ENCODE assay signal across 8 mouse cellular contexts in the genomic region with DNA sequence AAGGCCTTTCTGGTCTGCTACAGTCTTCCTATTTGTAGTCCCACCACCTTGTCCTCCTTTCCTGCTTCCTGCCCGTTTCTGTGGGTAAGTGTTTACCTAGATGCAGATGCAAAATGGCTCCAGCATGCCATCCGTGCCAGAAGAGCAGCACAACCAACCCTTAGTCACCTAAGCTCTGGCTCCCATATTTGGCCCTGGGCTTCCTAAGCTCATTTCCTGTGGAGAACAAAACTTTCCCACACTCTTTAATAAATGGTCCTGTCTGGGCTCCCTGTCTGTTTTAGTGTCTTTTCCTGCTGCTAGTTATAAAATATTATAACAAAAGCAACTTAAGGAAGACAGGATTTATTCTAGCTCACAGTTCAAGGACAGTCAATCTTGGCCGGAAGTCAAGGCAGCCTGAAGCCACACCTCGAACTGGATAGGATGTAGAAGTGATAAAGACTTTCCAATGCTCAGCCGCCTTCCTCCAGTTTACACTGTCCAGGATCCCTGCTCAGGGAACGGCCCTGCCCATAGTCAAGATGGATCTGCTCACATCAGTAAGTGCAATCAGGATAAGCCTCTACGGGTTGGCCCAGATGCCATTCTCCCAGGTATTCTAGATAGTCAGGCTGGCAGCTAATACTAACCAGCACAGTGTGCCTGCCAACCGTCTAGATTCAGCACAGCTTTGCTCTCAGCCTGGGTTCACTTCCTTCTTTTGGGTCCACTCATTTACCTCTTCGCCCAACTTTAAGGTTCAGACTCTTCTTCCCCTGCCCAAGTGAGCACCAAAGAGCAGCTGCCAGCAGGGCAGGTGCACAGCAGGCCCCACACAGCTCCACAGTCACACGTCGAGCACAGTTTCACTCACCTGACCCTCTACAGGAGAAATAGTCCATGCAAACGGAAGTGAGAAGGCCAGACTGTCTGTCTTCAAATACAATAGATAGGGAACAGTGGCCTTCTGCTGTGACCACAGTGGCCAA. TPM values are rescaled to one million over a fixed set of nuclear protein-coding genes. Genes with fewer than 3 reads are reported as not detected.
DNase-seq lines count a peak whose midpoint lies in the region; ATAC-seq lines count a peak whose summit lies in the region.

No protein-coding gene starts in this region.

- no peaks in the 10 kb centered on the region for H3K27me3 ChIP-seq in kidney, embryonic 15.5 days
- H3K27me3 ChIP-seq in liver, embryonic 12.5 days (replicated peaks) = no peaks in the 10 kb centered on the region
- H3K27me3 ChIP-seq in splenic B cell, adult 2 months (ENCODE audit: control insufficient read depth, insufficient read depth, low read length, poor library complexity, severe bottlenecking) = no peaks in the 10 kb centered on the region
- H3K27me3 ChIP-seq in neural tube, embryonic 15.5 days (replicated peaks) = no peaks in the 10 kb centered on the region

- H3K4me2 ChIP-seq in kidney, embryonic 15.5 days = no peak overlapping the region
- H3K4me2 ChIP-seq in liver, embryonic 12.5 days = no peak overlapping the region
- no peak overlapping the region for H3K4me2 ChIP-seq in neural tube, embryonic 15.5 days

- no peak for ATAC-seq in kidney, embryonic 15.5 days (replicated peaks; ENCODE audit: low FRiP score)
- no peak for ATAC-seq in liver, embryonic 12.5 days
- no peak for ATAC-seq in neural tube, embryonic 15.5 days (ENCODE audit: low FRiP score)

- H3K4me1 ChIP-seq in kidney, embryonic 15.5 days = peaks cover 14% of the 10 kb centered on the region
- H3K4me1 ChIP-seq in liver, embryonic 12.5 days = peaks cover 35% of the 10 kb centered on the region
- peaks cover 16% of the 10 kb centered on the region for H3K4me1 ChIP-seq in neural tube, embryonic 15.5 days

- 79% methylated on average over 12 of the region's 12 CpGs for WGBS in kidney, embryonic 15.5 days
- 70% methylated on average over 12 of the region's 12 CpGs for WGBS in liver, embryonic 12.5 days (ENCODE audit: insufficient replicate concordance)
- whole genome bisulfite sequencing in neural tube, embryonic 15.5 days = 90% methylated on average over 12 of the region's 12 CpGs

- H3K27ac ChIP-seq in kidney, embryonic 15.5 days = peak overlapping the region; percentile 1; the same call in 1 of the 2 replicates
- H3K27ac ChIP-seq in liver, embryonic 12.5 days = peak overlapping the region; percentile 5; the same call in 1 of the 2 replicates
- H3K27ac ChIP-seq in neural tube, embryonic 15.5 days (replicated peaks) = no peak overlapping the region

- H3K36me3 ChIP-seq in kidney, embryonic 15.5 days = peaks cover 32% of the 10 kb centered on the region
- peaks cover 35% of the 10 kb centered on the region for H3K36me3 ChIP-seq in liver, embryonic 12.5 days
- no peaks in the 10 kb centered on the region; the same call in 1 of the 2 replicates for H3K36me3 ChIP-seq in splenic B cell, adult 2 months (ENCODE audit: control insufficient read depth, insufficient read depth, low read length, poor library complexity, severe bottlenecking)
- peaks cover 3% of the 10 kb centered on the region; the same call in 1 of the 2 replicates for H3K36me3 ChIP-seq in neural tube, embryonic 15.5 days

- no peak for DNase-seq in kidney, adult 8-10 months
- peak; percentile 41 for DNase-seq in adrenal gland, postnatal 10 days
- DNase-seq in splenic B cell, adult 2 months (ENCODE audit: low read depth, low spot score) = peak; percentile 60
- no peak for DNase-seq in embryo, embryonic 9.5 days (ENCODE audit: extremely low spot score)
- DNase-seq in thymus, postnatal 36 days = no peak

- no peak overlapping the region for H3K4me3 ChIP-seq in kidney, embryonic 15.5 days (replicated peaks)
- H3K4me3 ChIP-seq in liver, embryonic 12.5 days = no peak overlapping the region
- H3K4me3 ChIP-seq in neural tube, embryonic 15.5 days (replicated peaks) = no peak overlapping the region

- H3K9me3 ChIP-seq in kidney, embryonic 15.5 days (replicated peaks) = no peaks in the 10 kb centered on the region
- H3K9me3 ChIP-seq in liver, embryonic 12.5 days (replicated peaks) = no peaks in the 10 kb centered on the region
- no peaks in the 10 kb centered on the region for H3K9me3 ChIP-seq in neural tube, embryonic 15.5 days (replicated peaks)

- no peak overlapping the region for H3K9ac ChIP-seq in kidney, embryonic 15.5 days
- H3K9ac ChIP-seq in liver, embryonic 12.5 days = no peak overlapping the region
- no peak overlapping the region for H3K9ac ChIP-seq in neural tube, embryonic 15.5 days (replicated peaks)

RNA-seq across cellular contexts. Expression of a gene that starts 6.4 kb away (rescaled TPM):
- polyA plus RNA-seq in kidney, embryonic 15.5 days (2015; fragmentation: Nextera tagmentation; extraction: Ambion mirVana) = 9.7 and 11.6 TPM in 2 replicates
- total RNA-seq in adrenal gland, postnatal 10 days (2021) = 10 to 100 TPM in 1 of 2 experiments, 1 to 10 TPM in 1; 7.7 to 12.6 TPM
- polyA plus RNA-seq in liver, embryonic 12.5 days (2016; fragmentation: Nextera tagmentation; extraction: Ambion mirVana) = 6.4 TPM in 2 replicates
- polyA plus RNA-seq in neural tube, embryonic 15.5 days (2015; fragmentation: Nextera tagmentation; extraction: Ambion mirVana) = 9.4 and 10.1 TPM in 2 replicates

Comparison
In these comparisons a context has a peak if more than half of its experiments do, and no peak if none do; other contexts are left out.
1. DNase-seq: peak in adrenal gland, postnatal 10 days (single experiment) and splenic B cell, adult 2 months (single experiment); none in kidney, adult 8-10 months (0 of 2), embryo, embryonic 9.5 days (single experiment) and thymus, postnatal 36 days (0 of 2).